Mouse (Mus musculus) lung, adult 18-20 months (tissue): Measurements from ENCODE around the gene Rgs8.

ENCODE experiments used
- DNase-seq, 2 experiments: peaks; one replicate each; pipeline ENCODE4 v3.0.0; 2022; ENCODE audit warnings: mixed read lengths in 2 of 2

Gene Rgs8

DNA sequence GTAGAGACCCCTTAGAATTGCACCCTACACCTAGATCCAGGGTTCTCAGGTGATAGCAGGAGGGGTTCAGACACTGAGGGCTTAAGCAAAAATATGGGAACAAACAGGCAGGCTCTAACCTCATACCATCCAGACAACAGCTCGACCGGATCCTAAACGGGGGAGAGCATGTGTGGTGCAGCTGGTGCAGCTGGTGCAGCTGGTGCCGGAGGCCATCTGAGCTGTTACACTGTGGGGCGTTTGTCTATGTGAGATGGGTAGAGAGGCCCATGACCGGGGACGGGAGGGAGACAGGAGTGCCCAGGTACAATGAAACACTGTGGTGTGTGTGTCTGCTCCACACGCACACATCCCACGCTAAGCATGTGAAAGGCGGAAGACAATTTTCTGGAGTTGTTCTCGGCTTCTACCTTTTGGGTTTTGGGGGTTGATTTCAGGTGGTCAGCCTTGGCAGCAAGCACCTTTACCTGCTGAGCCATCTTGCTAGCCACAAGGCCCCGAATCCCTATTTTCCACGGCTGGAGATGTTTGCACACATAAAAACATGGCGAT lies 93.4 kb downstream of the Rgs8 start:
- no peak for DNase-seq

DNA sequence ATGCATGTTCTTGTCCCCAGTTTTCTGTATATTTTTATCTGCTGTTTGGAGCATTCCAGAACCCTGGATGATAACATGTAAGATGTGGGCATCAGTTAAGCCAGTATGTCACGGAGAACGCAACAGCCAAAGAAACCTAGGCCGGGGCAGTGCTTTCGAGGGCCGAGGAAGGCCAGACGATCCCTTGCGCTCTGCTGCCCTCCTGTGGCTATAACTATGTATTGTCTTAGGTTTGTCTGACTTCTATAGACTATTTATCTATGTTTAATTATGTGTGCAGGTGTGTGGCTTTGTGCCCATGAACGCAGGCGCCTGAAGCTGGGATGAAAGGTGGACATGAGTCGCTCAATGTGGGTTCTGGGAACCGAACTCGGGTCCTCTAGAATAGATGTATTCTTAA lies 93.9 kb downstream of the Rgs8 start:
- DNase-seq: peak; percentile 55 to 67

DNA sequence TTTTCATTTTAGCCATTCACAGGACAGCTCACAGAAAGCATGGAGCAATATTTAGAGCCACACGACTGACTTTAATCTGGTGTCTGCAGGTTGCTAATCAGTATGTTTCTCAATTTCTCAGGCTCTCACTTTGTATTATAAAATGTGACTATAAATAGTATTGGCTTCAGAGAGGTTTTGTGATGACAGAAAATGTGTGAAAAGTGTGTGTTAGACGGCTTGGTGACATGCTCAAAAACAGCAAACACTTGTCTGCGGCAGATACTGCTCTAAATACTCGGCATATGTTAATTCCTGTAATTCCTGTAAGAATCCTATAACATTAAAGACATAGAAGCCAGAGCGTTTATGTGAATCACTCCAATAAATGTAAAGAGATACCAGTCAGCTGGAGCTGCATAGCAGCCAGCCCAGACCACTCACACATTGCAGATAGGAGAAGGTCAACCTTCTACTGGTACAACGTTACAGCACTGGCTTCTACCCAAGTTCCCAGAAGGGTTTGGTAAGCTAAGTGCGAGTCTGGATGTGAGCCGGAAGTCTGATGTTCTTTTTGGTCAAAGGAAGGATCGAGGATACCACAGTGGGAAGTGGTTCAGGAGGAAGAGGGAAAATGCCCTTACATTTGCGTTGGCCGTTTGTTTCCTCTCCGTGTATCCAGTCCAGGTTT lies 95.2 kb downstream of the Rgs8 start:
- peak in 1 of 2 experiments; percentile 13 for DNase-seq

DNA sequence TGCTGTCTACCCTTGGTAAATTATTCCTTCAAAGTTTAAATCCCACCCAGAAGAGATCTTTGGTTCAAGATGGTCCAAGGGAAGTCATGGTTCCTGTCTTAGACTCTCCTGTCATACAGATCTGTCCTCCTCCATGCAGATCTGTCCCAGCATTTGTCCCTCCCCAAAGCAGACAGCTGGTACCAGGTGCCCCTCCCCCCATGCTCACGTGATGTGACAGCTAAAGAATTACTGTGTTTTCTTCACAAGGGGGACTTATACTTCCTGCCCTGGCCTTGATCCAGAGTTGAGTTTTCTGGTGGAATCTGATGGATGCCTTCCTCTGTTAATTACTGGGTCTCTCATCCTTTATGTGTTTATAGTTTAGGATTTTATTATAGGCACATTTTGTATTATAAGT lies 95.7 kb downstream of the Rgs8 start:
- peak in 1 of 2 experiments; percentile 42 for DNase-seq

DNA sequence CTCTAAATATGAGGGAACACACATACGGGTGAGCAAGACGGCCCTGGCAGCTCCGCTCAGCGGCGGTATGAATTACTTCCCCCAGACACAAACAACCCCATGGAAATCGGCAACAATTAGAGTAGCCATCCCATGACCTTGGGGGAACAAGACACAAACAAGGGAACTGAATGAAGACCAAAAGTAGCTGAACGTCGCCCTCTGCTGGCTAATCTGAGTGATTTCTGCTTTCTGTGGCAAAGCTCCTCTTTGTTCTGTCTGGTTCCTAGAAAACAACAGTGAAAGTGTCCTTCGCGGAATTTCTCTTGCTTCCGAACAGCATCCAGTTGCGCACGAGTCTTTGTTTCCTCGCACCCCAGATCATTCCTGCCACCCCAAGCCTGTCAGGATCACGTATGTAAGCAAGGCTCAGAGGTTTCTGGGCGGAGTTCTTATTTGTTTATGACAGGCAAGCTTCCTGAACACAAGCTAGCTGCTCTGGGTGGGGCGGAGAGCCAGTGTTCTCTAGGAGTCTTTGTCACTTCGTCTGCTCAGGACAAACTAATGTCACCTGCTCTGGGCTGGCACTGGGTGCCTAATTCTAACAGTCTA lies 96.5 kb downstream of the Rgs8 start, which contains the start of gene Rnasel:
Gene Rnasel (plus strand): TSS at position 216 of the 591 bp plus-strand sequence.
- peak; percentile 68 to 76 for DNase-seq
